Mouse (Mus musculus) CH12.LX (cell line): ENCODE measurements around the gene Spata13. TPM values are rescaled to one million over a fixed set of nuclear protein-coding genes. Genes with fewer than 3 reads are reported as not detected.

Experiments
- DNase-seq: peaks from one replicate; pipeline ENCODE4 v3.0.0-alpha.2; 2013; ENCODE audit errors: extremely low read depth
- H3K27ac ChIP-seq: 2 replicates; pipeline ENCODE4 v1.5.1; 2012; ENCODE audit warnings: low read depth, mild to moderate bottlenecking, control low read depth, moderate library complexity; ENCODE audit not compliant: insufficient read depth
- H3K27me3 ChIP-seq: replicated peaks from 2 replicates; pipeline ENCODE3; 2012; ENCODE audit warnings: inconsistent platforms
- H3K36me3 ChIP-seq, 2 experiments: replicated peaks in 1 of 2; 2 replicates each; pipeline versions ENCODE3 to v1.6.1; 2012; ENCODE audit warnings: inconsistent platforms in 1 of 2, low read length in 1 of 2, mild to moderate bottlenecking in 1 of 2, mixed read lengths in 1 of 2, moderate library complexity in 1 of 2; ENCODE audit not compliant: control insufficient read depth in 1 of 2, insufficient read depth in 1 of 2
- H3K4me1 ChIP-seq, 2 experiments: 2 replicates each; pipeline ENCODE4 v1.6.1; 2012; ENCODE audit warnings: inconsistent platforms in 1 of 2, moderate library complexity in 1 of 2; ENCODE audit not compliant: insufficient read depth in 2 of 2, control insufficient read depth in 1 of 2
- H3K4me2 ChIP-seq: 2 replicates; pipeline ENCODE4 v1.6.1; 2012; ENCODE audit warnings: low read depth, mild to moderate bottlenecking, control low read depth; ENCODE audit not compliant: poor library complexity, insufficient read depth, severe bottlenecking
- H3K4me3 ChIP-seq, 3 experiments: fragments of 150-350 bp in 1 of 3; sonication (generic) in 1 of 3; replicated peaks in 1 of 3; 2 replicates each; pipeline versions ENCODE3 to v1.5.1; 2011 to 2012; ENCODE audit warnings: low read depth in 2 of 3, low read length in 2 of 3, mild to moderate bottlenecking in 2 of 3, moderate library complexity in 2 of 3, control low read depth in 1 of 3, improper control_type of control experiment in 1 of 3, inconsistent platforms in 1 of 3, mixed read lengths in 1 of 3; ENCODE audit not compliant: poor library complexity in 1 of 3
- H3K79me2 ChIP-seq: replicated peaks from 2 replicates; pipeline ENCODE4 v1.6.1; 2012; ENCODE audit warnings: mild to moderate bottlenecking, moderate library complexity; ENCODE audit not compliant: control insufficient read depth, poor library complexity, insufficient read depth, severe bottlenecking; ENCODE audit errors: extremely low read depth
- H3K9ac ChIP-seq: 2 replicates; pipeline ENCODE4 v1.6.1; 2012; ENCODE audit warnings: low read depth, mild to moderate bottlenecking, control low read depth, moderate library complexity; ENCODE audit not compliant: insufficient read depth
- H3K9me3 ChIP-seq: replicated peaks from 2 replicates; pipeline ENCODE3; 2012; ENCODE audit warnings: low read length, inconsistent platforms, mixed read lengths
- CHD1 ChIP-seq: IDR thresholded peaks from 2 replicates; pipeline ENCODE4 v1.6.1; 2012; ENCODE audit warnings: low read depth, low read length, improper control_type of control experiment, inconsistent platforms
- E2F4 ChIP-seq: IDR thresholded peaks from 2 replicates; pipeline ENCODE4 v1.6.1; 2011; ENCODE audit warnings: low read depth, low read length, improper control_type of control experiment; ENCODE audit not compliant: insufficient replicate concordance
- ETS1 ChIP-seq: conservative IDR thresholded peaks from 2 replicates; pipeline ENCODE4 v1.6.1; 2012; ENCODE audit warnings: low read depth, mild to moderate bottlenecking, inconsistent platforms, low read length, improper control_type of control experiment, moderate library complexity
- IRF4 ChIP-seq: IDR thresholded peaks from 2 replicates; pipeline ENCODE4 v1.6.1; 2014; ENCODE audit warnings: low read depth, mild to moderate bottlenecking, inconsistent platforms, low read length, improper control_type of control experiment
- JUND ChIP-seq: conservative IDR thresholded peaks from 2 replicates; pipeline ENCODE4 v1.6.1; 2011; ENCODE audit warnings: low read depth, low read length, improper control_type of control experiment
- MAFK ChIP-seq: IDR thresholded peaks from 2 replicates; pipeline ENCODE4 v1.6.1; 2011; ENCODE audit warnings: low read length, improper control_type of control experiment; ENCODE audit not compliant: insufficient replicate concordance
- MAZ ChIP-seq: IDR thresholded peaks from 2 replicates; pipeline ENCODE4 v1.6.1; 2012; ENCODE audit warnings: low read depth, mild to moderate bottlenecking, inconsistent platforms, low read length, improper control_type of control experiment, moderate library complexity
- MXI1 ChIP-seq: IDR thresholded peaks from 2 replicates; pipeline ENCODE4 v1.6.1; 2011; ENCODE audit warnings: mild to moderate bottlenecking, low read depth, low read length, improper control_type of control experiment
- MYC ChIP-seq: IDR thresholded peaks from 2 replicates; pipeline ENCODE4 v1.6.1; 2011; ENCODE audit warnings: low read depth, mild to moderate bottlenecking, improper control_type of control experiment, low read length
- NELFE ChIP-seq: IDR thresholded peaks from 2 replicates; pipeline ENCODE4 v1.6.1; 2011; ENCODE audit warnings: low read depth, low read length, improper control_type of control experiment
- NRF1 ChIP-seq: IDR thresholded peaks from 2 replicates; pipeline ENCODE4 v1.6.1; 2014; ENCODE audit warnings: low read depth, mild to moderate bottlenecking, inconsistent platforms, low read length, improper control_type of control experiment, moderate library complexity
- PAX5 ChIP-seq: IDR thresholded peaks from 2 replicates; pipeline ENCODE4 v1.6.1; 2012; ENCODE audit warnings: low read length, inconsistent platforms, mixed read lengths
- POLR2A ChIP-seq: IDR thresholded peaks from 2 replicates; pipeline ENCODE4 v1.6.1; 2011; ENCODE audit warnings: low read depth, mild to moderate bottlenecking, improper control_type of control experiment, low read length
- POLR2AphosphoS2 ChIP-seq: IDR thresholded peaks from 2 replicates; pipeline ENCODE4 v1.6.1; 2011; ENCODE audit warnings: low read depth, low read length, improper control_type of control experiment
- SMC3 ChIP-seq: IDR thresholded peaks from 2 replicates; pipeline ENCODE4 v1.6.1; 2011; ENCODE audit warnings: low read depth, low read length, improper control_type of control experiment
- ZNF384 ChIP-seq: IDR thresholded peaks from 2 replicates; pipeline ENCODE4 v1.6.1; 2012; ENCODE audit warnings: low read depth, low read length, improper control_type of control experiment, inconsistent platforms
- dilution Hi-C: fragments of 300-500 bp; cut with MboI; formaldehyde crosslinking; loops from 2 replicates; pipeline ENCODE4 v1.14.3; 2020; ENCODE audit warnings: low sequenced_read_pairs; ENCODE audit not compliant: extremely low pct_unique_long_range_greater_than_20kb, extremely low pct_ligation_motif_present
- in situ Hi-C: fragments of 300-500 bp; cut with MboI; formaldehyde crosslinking; loops from 3 replicates; pipeline ENCODE4 v1.14.3; 2019; ENCODE audit warnings: low sequenced_read_pairs, low pct_ligation_motif_present, low pct_unique_long_range_greater_than_20kb, mixed read lengths
- polyA plus RNA-seq: library from polyadenylated mRNA; unstranded; fragments of >175 nt; gene quantifications from 2 replicates; pipeline ENCODE4 v1.2.1, GENCODE M21; 2012; ENCODE audit warnings: low read depth; ENCODE audit not compliant: insufficient read length
- total RNA-seq, 2 experiments: library from RNA; depleted of rRNA; stranded (reverse); fragments of 300-350 nt in 1 of 2; fragments of >200 nt in 1 of 2; gene quantifications; 2 replicates each; pipeline ENCODE4 v1.2.3; 2012 to 2014

Spata13 gene
- total and polyA plus RNA-seq, 3 experiments = 11.6 to 15.9 (median 13.6) TPM

- no peak overlapping the region for H3K9ac ChIP-seq
- no peak for DNase-seq
- TF ChIP-seq MAFK (peak; percentile 79), MYC (no peak), MAZ (no peak), JUND (no peak), MXI1 (no peak), POLR2AphosphoS2 (no peak), NELFE (no peak), POLR2A (no peak)
- H3K9me3 ChIP-seq = no peaks in the 10 kb centered on the region
- no peak overlapping the region for H3K4me2 ChIP-seq
- dilution Hi-C loops = no loop called here
- no peak overlapping the region for H3K27ac ChIP-seq
- H3K36me3 ChIP-seq = no peaks in the 10 kb centered on the region
- peaks cover 3 to 12% of the 10 kb centered on the region in 2 experiments; a peak in 2 of 4 replicates for H3K4me1 ChIP-seq
- in situ Hi-C loops = no loop called here
- H3K4me3 ChIP-seq = no peak overlapping the region
- no peaks in the 10 kb centered on the region for H3K27me3 ChIP-seq
- no peaks in the 10 kb centered on the region for H3K79me2 ChIP-seq
Observed at GRCm38 (mm10) chr14:60589001-60589400, 44.8 kb upstream of the Spata13 start.

GRCm38 (mm10) chr14:60592339-60592738 is 41.5 kb upstream of the Spata13 start:
- dilution Hi-C loops (no loop called here), in situ Hi-C loops (no loop called here)
- Histone ChIP-seq H3K4me3 (no peak overlapping the region), H3K27me3 (peaks cover 1% of the 10 kb centered on the region), H3K4me2 (no peak overlapping the region), H3K79me2 (no peaks in the 10 kb centered on the region), H3K9ac (no peak overlapping the region), H3K27ac (no peak overlapping the region), H3K36me3 (no peaks in the 10 kb centered on the region), H3K4me1 (peaks cover 3 to 7% of the 10 kb centered on the region in 2 experiments; a peak in 2 of 4 replicates), H3K9me3 (no peaks in the 10 kb centered on the region)
- TF ChIP-seq MYC (no peak), PAX5 (no peak), POLR2AphosphoS2 (no peak), ZNF384 (no peak), SMC3 (no peak), IRF4 (no peak), CHD1 (no peak), ETS1 (no peak), JUND (no peak), MXI1 (no peak), E2F4 (no peak), NRF1 (no peak)
- peak; percentile 29 for DNase-seq
